Mouse (Mus musculus) adrenal gland, postnatal 25 days (tissue): ENCODE measurements at regions not wholly inside any gene's neighbourhood (a gene's known extent, or its start where the extent isn't known, plus 50 kb on each side); places are given as distances from the start of the nearest gene placed in this dataset.
"Not testable (repeated sequence)": the region's sequence is repeated elsewhere in the genome, so short reads cannot be mapped to it uniquely, and the experiment has no call there.

Experiments used
- DNase-seq: peaks from one replicate; pipeline ENCODE4 v3.0.0; 2021; ENCODE audit warnings: mixed read lengths

GRCm38 (mm10) chr13:39566491-39566890 lies 605.8 kb upstream of the Slc35b3 start:
- DNase-seq: no peak

GRCm38 (mm10) chr13:39537724-39538440 lies 577.2 kb upstream of the Slc35b3 start:
- DNase-seq: no peak

GRCm38 (mm10) chr13:39526469-39526868 lies 565.8 kb upstream of the Slc35b3 start:
- no peak for DNase-seq

- no peak for DNase-seq
These were observed 563.2 kb upstream of the Slc35b3 start for GRCm38 (mm10) chr13:39523856-39524301.

GRCm38 (mm10) chr13:39523246-39523850 lies 562.7 kb upstream of the Slc35b3 start:
- DNase-seq: no peak

GRCm38 (mm10) chr13:39520846-39521245 lies 560.2 kb upstream of the Slc35b3 start:
- no peak for DNase-seq

GRCm38 (mm10) chr13:39516106-39516505 lies 555.4 kb upstream of the Slc35b3 start:
- DNase-seq: no peak

GRCm38 (mm10) chr13:39489806-39490205 lies 529.1 kb upstream of the Slc35b3 start:
- DNase-seq: no peak

GRCm38 (mm10) chr13:39472621-39473020 lies 511.9 kb upstream of the Slc35b3 start:
- DNase-seq: no peak

GRCm38 (mm10) chr13:39441799-39442198 lies 481.1 kb upstream of the Slc35b3 start:
- DNase-seq: no peak

- peak; percentile 54 for DNase-seq
These were observed 480.2 kb upstream of the Slc35b3 start for GRCm38 (mm10) chr13:39440907-39441306.

GRCm38 (mm10) chr13:39440336-39440735 lies 479.7 kb upstream of the Slc35b3 start:
- no peak for DNase-seq

GRCm38 (mm10) chr13:39427996-39428395 lies 467.3 kb upstream of the Slc35b3 start:
- DNase-seq: no peak

GRCm38 (mm10) chr13:39425944-39426343 lies 465.3 kb upstream of the Slc35b3 start:
- DNase-seq: no peak

GRCm38 (mm10) chr13:39418127-39418526 lies 457.5 kb upstream of the Slc35b3 start:
- no peak for DNase-seq

GRCm38 (mm10) chr13:39411471-39412251 lies 451.0 kb upstream of the Slc35b3 start:
- DNase-seq: no peak

GRCm38 (mm10) chr13:39392589-39392988 lies 431.9 kb upstream of the Slc35b3 start:
- DNase-seq: no peak

GRCm38 (mm10) chr13:39392151-39392550 lies 431.5 kb upstream of the Slc35b3 start:
- DNase-seq: not testable (repeated sequence)

GRCm38 (mm10) chr13:39376677-39377076 lies 416.0 kb upstream of the Slc35b3 start:
- no peak for DNase-seq

- DNase-seq: no peak
These were observed 415.6 kb upstream of the Slc35b3 start for GRCm38 (mm10) chr13:39376269-39376668.

- no peak for DNase-seq
These were observed 411.9 kb upstream of the Slc35b3 start for GRCm38 (mm10) chr13:39372565-39372964.

GRCm38 (mm10) chr13:39363637-39364036 lies 403.0 kb upstream of the Slc35b3 start:
- no peak for DNase-seq

GRCm38 (mm10) chr13:39362536-39362935 lies 401.9 kb upstream of the Slc35b3 start:
- DNase-seq: no peak
